Mouse (Mus musculus) kidney, postnatal 4 days (tissue): ENCODE measurements around the gene Whrn.

Source experiments
- DNase-seq, 2 experiments: peaks; one replicate each; pipeline ENCODE4 v3.0.0; 2021; ENCODE audit warnings: mixed read lengths in 2 of 2

Gene Whrn

DNA sequence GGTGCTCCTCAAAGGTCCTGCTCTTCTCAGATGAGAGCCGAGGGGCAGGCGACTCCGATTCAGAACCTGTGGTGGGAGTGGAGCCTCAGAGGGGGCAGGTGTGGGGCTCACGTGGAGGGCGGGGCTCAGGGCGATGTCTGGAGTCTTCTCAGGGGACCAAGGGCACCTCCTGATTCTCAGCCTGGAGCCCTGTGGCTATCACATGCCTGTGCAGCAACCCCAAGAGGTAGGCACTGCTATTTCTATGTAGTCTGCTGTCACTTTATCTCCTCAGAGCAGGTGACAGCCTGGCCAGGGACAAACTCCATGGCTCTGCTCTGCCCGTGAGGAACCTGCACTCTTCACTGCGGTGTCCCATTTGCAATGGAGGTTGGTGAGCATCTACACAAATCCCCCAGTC lies 122.4 kb downstream of the Whrn start:
- no peak for DNase-seq

DNA sequence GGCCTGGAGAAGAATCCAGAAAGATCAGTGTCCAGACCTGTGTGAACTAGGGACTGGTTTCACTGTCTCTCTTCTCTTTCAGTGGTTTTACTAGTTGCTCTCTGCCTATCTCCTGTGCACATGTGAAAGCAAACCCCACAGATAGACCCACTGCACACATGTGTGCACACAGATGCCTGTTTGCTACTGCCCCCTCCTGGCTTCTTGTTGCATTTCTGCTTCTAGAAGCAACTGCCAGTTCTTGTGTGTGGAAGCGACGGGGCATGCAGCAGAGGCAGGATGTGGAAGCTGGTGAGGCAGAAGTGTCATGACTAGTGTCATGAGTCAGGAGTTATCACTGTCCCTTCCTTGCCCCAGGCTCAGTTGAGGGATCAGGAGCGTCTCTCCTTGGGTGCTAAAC lies 123.9 kb downstream of the Whrn start:
- peak; percentile 44 to 55 for DNase-seq

DNA sequence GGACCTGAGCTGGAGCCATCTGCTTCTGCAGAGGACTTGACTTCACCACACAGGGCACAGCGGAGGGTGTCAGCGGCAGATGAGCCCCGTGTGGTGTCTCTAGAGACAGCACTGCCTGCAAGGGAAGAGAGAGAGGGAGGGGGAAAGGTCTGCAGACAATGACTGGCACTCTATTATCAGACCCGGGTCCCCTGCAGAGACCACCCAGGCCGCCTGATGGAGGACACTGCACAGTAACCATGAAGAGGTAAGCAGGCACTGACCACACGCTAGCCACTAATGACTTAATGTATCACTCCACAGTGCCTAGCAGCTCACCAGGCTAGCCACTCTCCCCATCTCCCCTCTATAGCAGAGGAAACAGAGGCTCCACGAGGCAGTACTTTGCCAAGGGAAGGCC lies 124.9 kb downstream of the Whrn start:
- DNase-seq: no peak

DNA sequence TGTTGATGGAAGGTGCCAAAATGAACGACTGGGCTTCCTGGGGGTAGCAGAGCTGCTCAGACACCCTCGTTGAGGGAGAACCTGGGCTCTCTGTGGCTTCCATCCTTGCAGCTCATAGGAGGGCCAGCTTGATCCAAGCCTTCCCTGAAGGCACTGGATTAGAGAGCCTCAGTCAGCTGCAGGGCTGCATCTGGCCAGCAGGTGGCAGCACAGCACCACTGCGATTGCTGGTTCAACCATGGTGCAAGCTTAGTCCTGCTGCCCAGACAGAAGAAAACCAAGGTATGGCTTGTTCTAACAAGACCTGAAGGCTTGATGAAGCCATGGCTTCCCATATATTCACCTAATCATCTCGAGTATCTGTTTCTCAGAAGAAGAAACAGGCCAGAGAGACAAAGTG lies 127.2 kb downstream of the Whrn start:
- DNase-seq: peak; percentile 93 to 94
